Mouse (Mus musculus): ENCODE measurements at regions not wholly inside any gene's neighbourhood (a gene's known extent, or its start where the extent isn't known, plus 50 kb on each side); places are given as distances from the start of the nearest gene placed in this dataset.
A peak's percentile ranks its signal among the peaks of the same experiment; 100 is the strongest.

DNA sequence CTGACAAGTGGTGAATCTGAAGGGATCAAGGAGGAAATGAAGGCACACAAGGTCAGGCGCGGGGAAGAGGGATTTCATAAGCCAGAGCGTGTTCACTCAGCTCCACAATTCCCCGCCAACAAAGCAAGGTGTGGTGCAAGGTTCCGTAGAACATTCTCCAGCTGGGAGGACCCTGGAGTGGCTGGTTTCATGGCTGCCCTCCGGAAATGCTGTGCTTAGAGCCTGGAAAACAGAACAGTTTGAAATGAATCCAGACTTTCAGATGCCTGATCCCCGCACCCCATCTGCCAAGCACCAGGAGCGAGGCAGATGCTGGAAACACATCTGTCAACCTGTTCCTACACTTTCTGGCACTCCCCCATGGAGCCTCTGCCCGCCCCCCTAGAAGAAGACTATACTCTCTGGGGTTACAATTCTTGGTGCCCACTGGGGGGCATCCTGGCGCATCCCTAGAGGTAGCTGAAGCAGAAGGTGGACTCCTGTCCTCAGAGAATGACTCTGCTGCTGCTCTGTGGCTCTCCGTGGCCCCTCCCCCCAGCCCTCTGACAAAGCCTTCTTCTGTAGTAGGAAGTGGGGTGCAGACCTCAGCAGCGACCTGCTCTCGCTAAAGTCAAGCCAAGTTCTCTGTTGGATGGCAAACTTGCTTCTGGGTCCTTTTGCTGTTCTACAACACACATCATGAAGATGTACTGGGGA is 54.5 kb upstream of the Mafb start:
- DNase-seq: peak; percentile 7

DNA sequence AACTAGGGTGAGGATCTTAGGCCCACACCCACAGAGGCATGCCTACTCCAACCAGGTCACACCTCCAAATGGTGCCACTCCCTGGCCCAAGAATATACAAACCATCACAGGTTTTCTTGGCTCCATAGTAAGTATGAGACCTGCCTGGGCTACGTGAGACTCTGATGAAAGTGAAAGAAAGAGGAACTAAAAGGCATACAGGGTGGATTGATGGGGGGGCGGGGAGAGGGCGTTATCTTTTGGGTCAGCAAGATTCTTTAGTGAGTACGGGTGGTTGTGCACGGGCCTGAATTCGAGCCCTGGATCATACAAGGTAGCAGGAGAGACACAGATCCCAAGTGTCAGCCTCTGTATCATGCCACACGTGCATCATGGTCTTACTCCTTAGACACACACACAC is 57.6 kb upstream of the Mafb start:
- no peak for DNase-seq

DNA sequence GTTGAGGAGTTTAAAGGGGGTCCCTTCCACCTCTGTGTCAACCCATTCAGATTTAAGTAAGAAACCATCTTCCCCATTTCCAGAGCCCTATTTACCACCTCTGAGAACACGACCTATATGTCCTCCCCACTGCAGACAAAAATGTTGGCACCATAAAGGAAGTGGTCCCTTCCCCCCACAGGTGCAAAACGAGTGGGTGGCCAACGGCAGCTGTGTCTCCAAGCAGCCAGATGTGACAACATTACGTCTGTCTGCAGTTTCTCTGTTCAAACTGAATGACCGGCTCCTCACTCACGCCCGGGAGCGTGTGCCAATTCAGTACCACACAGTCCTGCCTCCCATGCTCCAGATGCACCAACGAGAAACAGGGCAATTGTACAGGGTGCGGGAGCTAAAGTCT is 60.6 kb upstream of the Mafb start:
- no peak for DNase-seq

DNA sequence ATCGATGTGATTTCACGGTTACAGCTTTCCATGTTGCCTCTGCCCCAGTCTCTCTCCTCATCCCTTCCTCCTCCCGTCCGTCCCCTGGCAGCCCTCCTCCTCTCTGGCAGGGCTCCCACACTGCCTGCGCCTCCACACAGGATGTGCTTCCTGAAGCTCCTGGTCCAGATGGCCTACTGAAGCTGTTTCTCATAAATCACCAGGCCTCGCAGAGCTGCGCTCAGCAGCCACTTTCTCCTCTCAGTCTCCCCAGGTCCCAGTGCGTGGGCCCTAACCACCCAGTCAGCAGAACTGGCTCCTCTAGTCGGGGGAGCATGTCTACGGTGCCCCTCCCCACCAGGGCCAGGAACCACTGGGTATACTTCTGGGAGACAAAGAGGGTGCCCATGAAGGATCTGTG is 66.4 kb upstream of the Mafb start:
- DNase-seq: peak; percentile 72

DNA sequence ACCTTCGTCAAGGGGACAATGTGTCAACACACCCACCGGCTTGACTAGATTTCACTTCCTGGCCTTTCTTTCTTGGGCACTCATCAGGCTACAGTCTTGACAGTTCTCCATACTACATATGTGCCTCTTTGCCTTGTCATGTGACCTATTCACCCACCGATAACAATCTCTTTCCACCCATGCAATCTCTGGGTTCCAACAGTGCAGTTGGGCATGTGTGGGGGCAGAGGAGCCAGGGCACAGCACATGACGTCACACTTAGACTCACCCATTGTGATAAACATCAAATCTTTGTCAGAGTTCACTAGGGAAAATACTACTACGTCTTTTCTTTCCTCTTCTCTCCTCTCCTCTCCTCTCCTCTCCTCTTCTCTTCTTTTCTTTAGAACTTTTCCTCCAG is 67.8 kb upstream of the Mafb start:
- no peak for DNase-seq

DNA sequence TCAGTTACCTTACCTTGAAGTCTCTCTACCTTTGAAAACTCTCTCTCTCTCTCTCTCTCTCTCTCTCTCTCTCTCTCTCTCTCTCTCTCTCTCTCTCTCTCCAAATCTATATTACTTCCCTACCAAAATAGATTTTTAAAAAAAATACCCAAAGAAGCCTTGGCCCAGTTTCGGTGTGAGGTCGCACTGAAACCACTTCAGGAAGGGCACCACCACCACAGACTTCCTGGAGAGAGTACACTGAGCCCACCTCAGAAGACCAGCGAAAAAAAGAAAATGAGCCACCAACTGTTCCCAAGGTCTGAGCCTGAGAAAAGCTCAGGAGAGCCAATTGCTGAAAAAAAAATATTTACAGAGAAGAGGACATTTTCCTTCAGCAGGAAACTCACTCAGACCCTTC is 68.8 kb upstream of the Mafb start:
- no peak for DNase-seq

DNA sequence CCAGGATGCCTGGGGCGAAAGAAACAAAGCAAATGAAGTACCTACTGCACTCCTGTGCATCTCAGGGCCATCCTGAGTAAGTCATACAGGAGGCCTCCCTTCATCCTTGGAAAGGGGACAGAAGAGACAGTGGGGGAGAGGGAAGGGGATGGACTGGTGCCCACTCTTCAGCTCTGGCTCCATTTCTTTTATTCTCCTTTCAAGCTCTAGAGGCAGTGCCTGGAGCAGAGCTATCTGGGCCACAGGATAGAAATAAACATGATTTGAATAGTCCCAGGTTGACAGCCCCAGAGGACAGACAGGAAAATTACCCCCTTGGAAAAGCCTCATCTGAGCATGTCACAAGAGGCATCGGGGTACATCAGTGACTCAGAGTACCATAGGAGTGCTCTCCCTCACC is 72.2 kb upstream of the Mafb start:
- no peak for DNase-seq

DNA sequence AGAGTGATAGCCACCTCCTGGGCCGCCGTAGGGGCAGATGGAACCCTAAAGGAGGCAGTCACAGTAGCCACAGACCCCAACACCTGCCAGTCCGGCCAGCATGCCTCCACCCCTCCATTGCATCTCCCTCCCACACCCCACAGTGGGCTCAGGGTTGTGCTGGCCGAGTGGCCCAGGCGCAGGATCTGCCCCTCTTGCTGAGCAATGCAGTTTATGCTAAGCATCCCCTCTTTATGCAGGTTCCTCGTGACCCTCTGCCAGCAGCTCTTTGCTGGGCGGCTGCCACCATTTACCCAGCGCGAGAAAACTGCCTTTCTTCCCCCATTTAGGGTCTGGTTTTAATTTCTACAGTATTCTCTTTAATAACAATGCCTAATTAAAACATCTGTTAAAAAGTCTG is 73.4 kb upstream of the Mafb start:
- no peak for DNase-seq

DNA sequence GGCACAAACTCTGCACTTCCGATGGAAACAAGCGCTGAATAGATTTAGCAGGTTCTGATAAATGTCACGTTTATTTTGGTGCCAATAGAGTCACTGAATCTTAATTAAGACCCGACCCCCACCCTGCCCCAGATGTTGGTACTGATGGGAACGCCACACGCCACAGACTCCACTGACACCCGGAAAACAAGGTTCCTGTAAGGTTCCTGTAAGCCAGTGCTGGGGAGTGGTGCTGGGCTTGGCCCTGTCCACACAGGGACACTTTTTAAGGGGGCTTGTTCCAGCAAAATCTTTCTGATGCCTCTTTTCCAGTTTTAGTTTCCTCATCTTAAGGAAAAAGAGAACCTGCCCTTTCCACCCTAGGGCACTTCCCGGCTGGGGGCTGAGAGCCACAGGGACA is 84.2 kb upstream of the Mafb start:
- no peak for DNase-seq

DNA sequence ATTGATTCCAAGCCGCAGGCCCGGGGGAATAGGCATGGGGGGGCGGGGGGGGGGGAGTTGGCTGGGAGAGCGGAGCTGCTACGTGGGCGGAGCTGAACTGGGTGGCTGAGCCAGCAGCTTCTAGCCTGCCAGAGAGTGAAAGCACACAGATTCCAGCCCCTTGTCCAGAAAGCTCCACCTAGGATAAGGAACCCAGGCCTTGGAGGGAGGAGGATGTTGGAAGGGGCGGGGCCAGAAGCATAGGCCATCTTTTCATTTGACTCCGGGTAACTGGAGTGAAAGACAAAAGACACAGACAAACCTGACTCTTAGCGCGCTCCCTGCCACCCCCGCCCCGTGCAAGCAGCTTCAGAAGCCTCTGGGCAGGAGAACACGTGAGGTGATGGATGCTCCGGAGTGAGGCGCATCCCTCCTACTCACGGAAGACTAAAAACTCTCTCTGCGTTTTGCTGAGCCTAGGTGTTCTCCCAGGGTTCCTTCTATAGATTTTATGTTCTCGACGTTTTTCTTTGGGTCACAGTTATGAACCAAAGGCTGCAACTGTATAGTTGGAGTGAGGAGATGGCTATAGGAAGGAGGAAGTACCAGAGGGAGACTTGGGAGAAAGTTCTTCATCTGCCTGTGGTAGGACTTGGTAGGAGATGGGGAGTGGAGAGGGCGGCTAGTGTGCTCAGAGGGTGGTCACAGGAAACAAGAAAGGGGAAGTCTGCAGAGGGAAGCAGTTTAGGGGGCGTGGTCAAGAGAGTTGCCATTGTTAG is 84.8 kb upstream of the Mafb start:
- DNase-seq: peak; percentile 55

DNA sequence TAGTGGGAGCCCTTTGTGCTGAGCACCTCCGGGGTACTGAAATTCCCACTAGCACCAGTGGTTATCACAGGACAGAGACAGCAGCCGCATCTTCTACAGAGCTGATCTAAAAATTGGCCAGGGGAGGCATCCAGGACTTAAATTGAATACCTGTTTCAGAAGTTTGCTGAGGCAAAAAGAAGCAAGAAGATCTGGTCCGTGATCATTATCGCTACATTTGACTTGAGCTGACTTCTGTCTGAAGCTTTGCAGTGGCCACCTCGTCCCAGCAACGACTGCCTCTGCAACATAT is 85.3 kb upstream of the Mafb start:
- no peak for DNase-seq

DNA sequence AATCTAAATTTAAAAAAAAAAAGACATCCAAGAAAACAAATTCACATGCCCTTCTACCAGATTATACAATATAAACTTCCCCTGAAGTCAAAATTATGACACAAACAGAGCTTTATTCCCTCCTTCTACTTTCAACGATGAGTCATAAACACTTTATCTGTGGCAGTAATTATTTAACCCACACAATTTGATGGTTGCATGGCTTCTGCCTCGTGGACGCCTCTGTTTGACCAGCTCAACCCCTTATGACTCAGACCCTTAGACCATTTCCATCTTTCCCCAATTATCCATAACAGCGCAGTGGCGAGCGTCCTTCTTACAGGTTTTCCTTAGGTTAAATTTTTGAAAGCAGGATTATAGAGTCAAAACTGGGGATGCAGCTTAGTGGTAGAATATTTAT is 85.9 kb upstream of the Mafb start:
- no peak for DNase-seq

DNA sequence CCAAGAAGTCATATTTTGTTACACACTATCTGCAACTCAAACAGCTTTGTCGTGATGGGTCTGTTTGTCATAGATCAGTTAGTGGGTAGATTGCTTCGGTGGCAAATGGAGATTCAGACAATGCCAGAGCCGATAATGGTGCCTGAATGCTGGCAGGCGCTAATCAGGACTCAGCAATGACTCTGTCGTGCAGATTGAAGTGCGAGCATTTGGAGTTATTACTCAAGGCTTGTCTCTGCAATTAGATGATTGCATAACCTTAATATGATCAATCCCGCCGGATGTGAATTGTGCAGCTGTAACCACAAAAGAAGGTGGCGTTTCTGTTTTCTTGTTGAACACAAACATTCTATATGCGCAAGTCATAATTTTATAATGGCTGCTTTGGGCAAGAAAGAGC is 88.8 kb upstream of the Mafb start:
- DNase-seq: no peak

DNA sequence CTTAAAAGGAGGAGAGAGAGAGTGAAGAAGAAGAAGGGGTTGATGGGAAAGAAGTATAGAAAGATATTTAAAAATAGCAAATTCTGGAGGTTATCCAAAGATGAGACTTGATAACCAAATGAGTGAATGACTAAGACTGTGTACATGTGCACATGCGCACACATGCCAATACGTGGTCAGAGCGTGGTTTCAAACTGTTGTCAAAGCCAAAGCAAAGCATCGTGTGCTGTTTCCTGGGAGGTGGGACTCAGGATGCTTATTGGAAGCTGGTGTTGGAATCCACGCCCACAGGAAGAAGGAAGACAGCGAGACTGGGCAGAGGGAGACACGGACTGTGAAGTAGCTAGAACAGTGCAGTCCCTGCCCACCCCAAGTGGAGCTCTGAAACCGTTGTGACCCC is 89.8 kb upstream of the Mafb start:
- no peak for DNase-seq

DNA sequence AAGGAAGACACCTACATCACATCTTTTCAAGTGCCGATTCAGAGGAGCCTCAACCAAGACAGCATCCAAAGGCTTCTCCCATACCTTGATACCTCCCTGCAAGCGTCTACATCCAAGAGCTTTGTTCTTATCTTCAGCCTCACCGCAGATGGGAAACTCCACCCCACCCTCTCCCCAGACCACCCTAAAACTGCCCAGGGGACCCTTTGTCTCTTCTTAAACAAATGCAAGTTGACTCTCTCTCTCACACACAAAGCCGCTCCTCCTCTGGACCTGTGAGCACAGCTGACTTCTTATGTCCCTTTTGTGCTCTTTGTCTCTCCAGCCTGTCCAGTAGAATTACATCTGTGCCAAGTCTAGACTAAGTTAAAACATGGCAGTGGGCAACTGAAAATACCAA is 104.7 kb upstream of the Mafb start:
- DNase-seq: no peak

DNA sequence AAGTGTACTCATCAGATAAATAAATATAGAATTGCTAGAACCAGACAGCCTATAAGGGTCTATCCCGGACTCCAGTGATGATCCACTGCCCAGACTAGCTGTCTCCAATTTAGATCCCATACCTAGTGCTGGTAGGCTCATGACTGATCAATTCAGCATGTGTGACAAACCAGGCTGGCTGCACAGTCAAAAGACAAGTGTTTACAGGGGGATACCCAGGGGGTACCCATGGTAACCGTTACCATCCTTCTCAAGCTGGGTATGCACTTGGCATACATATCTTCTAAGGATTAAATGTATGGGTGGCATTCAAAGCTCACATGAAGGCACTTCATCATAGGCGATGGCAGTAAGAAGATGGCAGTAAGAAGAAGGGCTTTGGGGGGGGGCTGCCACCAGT is 109.3 kb upstream of the Mafb start:
- no peak for DNase-seq

DNA sequence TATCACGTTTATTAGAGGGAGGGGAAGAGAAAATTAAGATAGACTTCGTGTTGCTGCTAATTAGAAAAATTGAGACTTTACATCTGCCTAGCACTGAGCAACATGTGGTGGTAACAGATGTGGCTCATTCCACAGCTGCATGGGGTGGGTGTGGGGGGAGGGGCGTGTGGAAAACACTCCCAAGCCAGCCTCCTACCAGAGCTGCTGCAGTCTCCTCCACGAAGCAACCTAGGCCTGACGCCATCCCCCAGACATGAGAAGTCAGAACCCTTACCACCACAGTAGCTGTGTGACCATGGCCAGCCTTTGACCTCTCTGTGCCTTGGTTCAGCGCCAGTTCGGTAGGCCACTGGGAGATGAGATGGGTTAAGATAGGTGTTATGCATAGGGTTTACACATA is 112.4 kb upstream of the Mafb start:
- no peak for DNase-seq

DNA sequence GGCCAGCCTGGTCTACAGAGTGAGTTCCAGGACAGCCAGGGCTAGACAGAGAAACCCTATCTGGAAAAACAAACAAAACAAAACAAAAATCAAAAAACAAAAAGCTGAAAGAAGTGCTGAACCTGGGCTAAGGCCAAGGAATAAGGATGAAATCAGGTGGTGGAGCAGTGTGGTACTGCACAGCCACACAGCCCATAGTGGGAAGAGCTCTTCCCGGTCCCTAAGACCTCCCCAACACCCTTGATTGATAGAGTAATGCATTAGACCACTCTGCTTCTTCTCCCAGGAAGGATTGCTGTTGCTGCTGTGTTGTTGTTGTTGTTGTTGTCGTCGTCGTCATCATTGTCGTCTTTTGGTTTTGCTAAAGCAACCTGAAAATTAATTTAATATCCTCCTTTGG is 118.2 kb upstream of the Mafb start:
- no peak for DNase-seq

DNA sequence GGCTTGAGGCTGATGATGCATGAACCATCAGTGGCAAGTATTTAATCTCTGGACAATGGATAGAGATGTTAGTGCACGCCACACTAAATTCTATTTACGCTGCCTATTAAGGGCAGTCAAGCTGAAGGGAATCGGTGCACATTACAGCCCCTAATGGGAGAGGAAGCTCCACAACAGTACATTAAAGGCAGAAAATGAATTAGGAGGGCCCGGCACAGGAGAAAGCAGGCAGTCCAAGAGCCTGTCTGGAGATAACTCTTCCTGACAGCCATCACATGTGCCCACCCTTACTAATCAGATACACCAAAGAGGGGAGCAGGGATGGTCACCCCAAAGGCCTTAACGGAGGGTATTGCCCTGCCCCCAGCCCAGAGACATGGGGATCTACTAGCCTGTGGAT is 118.7 kb upstream of the Mafb start:
- DNase-seq: no peak

DNA sequence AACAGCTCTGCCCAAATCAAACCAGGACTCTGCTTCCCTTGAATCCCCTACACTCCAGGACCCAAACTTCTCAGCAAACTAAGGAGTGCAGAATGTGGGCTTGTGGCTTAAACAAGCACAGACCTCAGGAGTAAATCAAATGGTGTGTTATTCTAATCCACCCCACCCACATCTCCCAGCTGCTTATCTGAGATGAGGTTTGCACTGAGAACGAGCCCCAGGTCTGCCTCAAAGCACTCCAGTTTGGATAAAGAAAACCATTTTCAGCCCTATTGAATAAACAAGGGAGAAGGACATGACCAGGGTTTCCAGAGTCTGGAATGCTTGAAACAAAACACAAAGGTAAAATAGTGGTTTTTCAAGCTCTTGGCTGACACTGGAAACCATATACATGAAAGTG is 132.9 kb upstream of the Mafb start:
- no peak for DNase-seq

DNA sequence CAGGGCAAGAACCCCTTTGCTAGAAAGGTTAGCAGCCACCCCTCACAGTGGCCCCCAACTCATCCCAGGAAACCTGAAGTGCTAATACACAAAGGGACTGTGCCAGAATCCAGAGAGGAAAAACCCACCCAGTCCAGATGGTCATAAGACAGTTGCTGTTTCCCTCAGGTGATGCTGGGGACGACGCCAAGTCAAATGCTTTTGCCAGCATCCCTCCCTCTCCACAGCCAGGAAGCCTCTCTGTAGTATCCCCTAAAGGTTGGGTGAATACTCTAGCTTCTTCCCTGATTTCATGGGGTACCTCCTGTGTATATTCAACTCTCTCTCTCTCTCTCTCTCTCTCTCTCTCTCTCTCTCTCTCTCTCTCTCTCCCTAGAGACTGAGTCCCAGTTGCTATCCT is 136.0 kb upstream of the Mafb start:
- DNase-seq: no peak

DNA sequence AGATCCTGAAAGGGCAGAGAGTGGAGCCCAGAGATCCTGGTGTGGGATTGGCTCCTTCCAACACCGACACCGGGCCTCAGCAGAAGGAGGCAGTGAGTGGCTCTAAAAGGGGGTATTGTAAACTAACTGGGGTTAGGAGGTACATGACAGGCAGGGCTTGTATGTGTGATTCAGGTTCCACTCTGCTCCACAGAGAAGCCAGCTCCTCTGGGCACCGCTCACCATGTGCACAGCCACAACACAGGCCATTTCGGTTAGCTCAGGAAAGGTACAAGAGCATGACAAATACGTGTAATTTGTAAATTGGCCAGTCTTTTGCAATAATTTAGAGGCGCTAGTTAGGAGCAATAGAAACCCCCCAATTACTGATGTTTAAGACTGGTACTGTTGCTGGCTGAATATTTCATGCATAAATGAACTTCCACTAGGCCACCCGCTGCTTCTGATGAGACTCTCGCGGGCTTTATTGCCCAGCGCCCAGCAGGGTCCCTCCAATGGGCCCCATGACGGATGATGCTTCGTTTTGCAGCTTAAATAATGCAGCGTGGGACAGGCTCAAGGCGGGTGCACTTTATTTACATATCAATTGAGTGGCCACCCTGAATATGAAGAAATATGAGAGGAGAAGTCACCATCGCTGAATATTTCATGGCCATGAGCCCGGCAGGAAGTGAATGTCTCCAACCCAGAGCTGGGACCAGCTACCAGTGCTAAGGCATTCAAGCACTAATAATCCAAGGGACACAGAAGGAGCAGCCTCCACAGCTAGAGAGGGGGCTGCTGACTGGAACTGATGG is 136.9 kb upstream of the Mafb start:
- DNase-seq: no peak

DNA sequence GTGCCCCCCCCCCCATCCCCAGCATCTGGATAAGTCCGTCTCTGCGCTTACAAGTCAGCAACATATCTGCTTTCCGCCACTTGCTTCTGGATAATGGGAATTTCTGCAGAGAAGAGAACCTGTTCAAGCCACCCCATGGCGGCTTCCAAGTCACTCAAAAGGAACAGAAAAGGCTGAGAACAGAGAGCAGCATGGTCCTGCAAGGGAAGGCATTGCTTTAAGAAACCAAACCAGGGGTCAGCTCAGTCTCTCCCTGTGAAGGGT is 137.5 kb upstream of the Mafb start:
- DNase-seq: no peak

DNA sequence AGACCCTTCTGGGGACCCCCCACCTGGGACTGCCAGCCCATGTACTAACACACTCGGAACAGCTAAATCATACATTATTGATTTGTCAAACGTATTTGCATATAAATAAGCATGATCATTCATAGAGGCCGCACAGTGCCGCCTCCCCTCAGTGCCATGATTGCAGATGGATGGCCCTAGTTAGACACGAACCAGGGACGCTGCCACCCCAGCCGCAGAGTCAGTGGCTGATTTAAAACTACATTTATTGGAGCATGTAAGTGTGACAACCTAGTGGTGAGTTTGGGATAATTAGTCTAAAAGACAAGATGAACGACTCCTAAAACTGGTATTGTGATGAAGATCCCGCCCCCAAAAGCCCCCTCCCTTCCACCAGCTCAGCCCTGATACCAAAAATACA is 138.3 kb upstream of the Top1 start:
- DNase-seq: no peak
